Mouse (Mus musculus) subcutaneous adipose tissue, adult 2 months (tissue): ENCODE data around the gene Ndufa4l2. TPM values are rescaled to one million over a fixed set of nuclear protein-coding genes. Genes with fewer than 3 reads are reported as not detected.

Source experiments
- polyA plus RNA-seq: library from polyadenylated mRNA; depleted of rRNA; stranded (reverse); fragments of >200 nt; gene quantifications from 2 replicates; pipeline ENCODE4 v1.2.3, GENCODE M21; 2012; ENCODE audit warnings: low replicate concordance; rRNA removed

Ndufa4l2 gene
- polyA plus RNA-seq = 51.9 and 59.2 TPM in 2 replicates

GRCm38 (mm10) chr10:127514764-127515163, at the start of gene Ndufa4l2:
Gene Ndufa4l2 (plus strand): TSS chr10:127514967.

GRCm38 (mm10) chr10:127500894-127501893, 13.6 kb upstream of the Ndufa4l2 start, which contains the start of gene Stac3:
Gene Stac3 (plus strand): TSS chr10:127501686.

GRCm38 (mm10) chr10:127522088-127522581, 7.4 kb downstream of the Ndufa4l2 start, which contains the start of gene Shmt2:
Gene Shmt2 (minus strand): TSS chr10:127522444.

GRCm38 (mm10) chr10:127534036-127534928, 19.5 kb downstream of the Ndufa4l2 start, which contains the start of gene Nxph4:
Gene Nxph4 (minus strand): TSS chr10:127534559.

Other genes with a start within 250 kb of the Ndufa4l2 start
- 266 and 298 TPM in 2 replicates for gene Dctn2, start 248.6 kb upstream of the Ndufa4l2 start, polyA plus RNA-seq
- gene Mbd6, start 225.9 kb upstream of the Ndufa4l2 start, polyA plus RNA-seq = 31.4 and 44.7 TPM in 2 replicates
- gene Mars, start 203.2 kb upstream of the Ndufa4l2 start, polyA plus RNA-seq = 66.5 and 79.6 TPM in 2 replicates
- gene Arhgap9, start 193.0 kb upstream of the Ndufa4l2 start, polyA plus RNA-seq = 8.7 and 11.8 TPM in 2 replicates
- 4.5 and 159 TPM in 2 replicates for gene Gli1, start 173.0 kb upstream of the Ndufa4l2 start, polyA plus RNA-seq
- gene Inhbe, start 160.6 kb upstream of the Ndufa4l2 start, polyA plus RNA-seq = 0.03 TPM in 1 of 2 replicates, not detected in the other
- gene Inhbc, start 144.5 kb upstream of the Ndufa4l2 start, polyA plus RNA-seq = not detected in 2 replicates
- 68.8 and 82.7 TPM in 2 replicates for gene R3hdm2, start 134.6 kb upstream of the Ndufa4l2 start, polyA plus RNA-seq
- 2.0 and 5.6 TPM in 2 replicates for gene Stac3, start 13.3 kb upstream of the Ndufa4l2 start, polyA plus RNA-seq
- 40.8 and 93.7 TPM in 2 replicates for gene Shmt2, start 7.5 kb downstream of the Ndufa4l2 start, polyA plus RNA-seq
- 0.09 and 0.36 TPM in 2 replicates for gene Nxph4, start 19.6 kb downstream of the Ndufa4l2 start, polyA plus RNA-seq
- 237 and 318 TPM in 2 replicates for gene Lrp1, start 106.2 kb downstream of the Ndufa4l2 start, polyA plus RNA-seq
- gene Stat6, start 128.0 kb downstream of the Ndufa4l2 start, polyA plus RNA-seq = 111 and 133 TPM in 2 replicates
- gene Nemp1, start 151.9 kb downstream of the Ndufa4l2 start, polyA plus RNA-seq = 2.8 and 5.3 TPM in 2 replicates
- 15.5 and 48.9 TPM in 2 replicates for gene Nab2, start 153.6 kb downstream of the Ndufa4l2 start, polyA plus RNA-seq
- 0.10 and 0.33 TPM in 2 replicates for gene Myo1a, start 190.2 kb downstream of the Ndufa4l2 start, polyA plus RNA-seq
- 0.35 TPM in 1 of 2 replicates, not detected in the other for gene Tac2, start 209.5 kb downstream of the Ndufa4l2 start, polyA plus RNA-seq
- gene Zbtb39, start 224.6 kb downstream of the Ndufa4l2 start, polyA plus RNA-seq = 5.9 and 12.6 TPM in 2 replicates
- gene Gpr182, start 236.8 kb downstream of the Ndufa4l2 start, polyA plus RNA-seq = 2.8 and 13.7 TPM in 2 replicates
- gene Rdh1, start 244.8 kb downstream of the Ndufa4l2 start, polyA plus RNA-seq = 0.03 and 3.0 TPM in 2 replicates
- 4.2 TPM in 1 of 2 replicates, not detected in the other for gene Rdh16f1, start 244.8 kb downstream of the Ndufa4l2 start, polyA plus RNA-seq